Mouse (Mus musculus): ENCODE measurements around the gene Yars2. TPM values are rescaled to one million over a fixed set of nuclear protein-coding genes. Genes with fewer than 3 reads are reported as not detected.

Yars2 gene
- total RNA-seq, 2 experiments from 2014 or later = 31.0 to 36.4 TPM

Other genes starting within 250 kb of the Yars2 start
- gene Pkp2, start 89.6 kb upstream of the Yars2 start, total RNA-seq (2021) = 100 to 1,000 TPM; 137 to 142 TPM
- gene Dnm1l, start 56.0 kb downstream of the Yars2 start, total RNA-seq (2021) = 100 to 1,000 TPM; 103 to 108 TPM